Mouse (Mus musculus) CH12.LX (cell line): ENCODE measurements around the gene 4930544D05Rik. TPM values are rescaled to one million over a fixed set of nuclear protein-coding genes. Genes with fewer than 3 reads are reported as not detected.

ENCODE experiments used
- DNase-seq: peaks from one replicate; pipeline ENCODE4 v3.0.0-alpha.2; 2013; ENCODE audit errors: extremely low read depth
- H3K27ac ChIP-seq: 2 replicates; pipeline ENCODE4 v1.5.1; 2012; ENCODE audit warnings: low read depth, mild to moderate bottlenecking, control low read depth, moderate library complexity; ENCODE audit not compliant: insufficient read depth
- H3K27me3 ChIP-seq: replicated peaks from 2 replicates; pipeline ENCODE3; 2012; ENCODE audit warnings: inconsistent platforms
- H3K36me3 ChIP-seq, 2 experiments: replicated peaks in 1 of 2; 2 replicates each; pipeline versions ENCODE3 to v1.6.1; 2012; ENCODE audit warnings: inconsistent platforms in 1 of 2, low read length in 1 of 2, mild to moderate bottlenecking in 1 of 2, mixed read lengths in 1 of 2, moderate library complexity in 1 of 2; ENCODE audit not compliant: control insufficient read depth in 1 of 2, insufficient read depth in 1 of 2
- H3K4me1 ChIP-seq, 2 experiments: 2 replicates each; pipeline ENCODE4 v1.6.1; 2012; ENCODE audit warnings: inconsistent platforms in 1 of 2, moderate library complexity in 1 of 2; ENCODE audit not compliant: insufficient read depth in 2 of 2, control insufficient read depth in 1 of 2
- H3K4me2 ChIP-seq: 2 replicates; pipeline ENCODE4 v1.6.1; 2012; ENCODE audit warnings: low read depth, mild to moderate bottlenecking, control low read depth; ENCODE audit not compliant: poor library complexity, insufficient read depth, severe bottlenecking
- H3K4me3 ChIP-seq, 3 experiments: fragments of 150-350 bp in 1 of 3; sonication (generic) in 1 of 3; replicated peaks in 1 of 3; 2 replicates each; pipeline versions ENCODE3 to v1.5.1; 2011 to 2012; ENCODE audit warnings: low read depth in 2 of 3, low read length in 2 of 3, mild to moderate bottlenecking in 2 of 3, moderate library complexity in 2 of 3, control low read depth in 1 of 3, improper control_type of control experiment in 1 of 3, inconsistent platforms in 1 of 3, mixed read lengths in 1 of 3; ENCODE audit not compliant: poor library complexity in 1 of 3
- H3K79me2 ChIP-seq: replicated peaks from 2 replicates; pipeline ENCODE4 v1.6.1; 2012; ENCODE audit warnings: mild to moderate bottlenecking, moderate library complexity; ENCODE audit not compliant: control insufficient read depth, poor library complexity, insufficient read depth, severe bottlenecking; ENCODE audit errors: extremely low read depth
- H3K9ac ChIP-seq: 2 replicates; pipeline ENCODE4 v1.6.1; 2012; ENCODE audit warnings: low read depth, mild to moderate bottlenecking, control low read depth, moderate library complexity; ENCODE audit not compliant: insufficient read depth
- H3K9me3 ChIP-seq: replicated peaks from 2 replicates; pipeline ENCODE3; 2012; ENCODE audit warnings: low read length, inconsistent platforms, mixed read lengths
- BHLHE40 ChIP-seq: IDR thresholded peaks from 2 replicates; pipeline ENCODE4 v1.6.1; 2011; ENCODE audit warnings: mild to moderate bottlenecking, low read depth, low read length, improper control_type of control experiment
- CTCF ChIP-seq, 2 experiments: IDR thresholded peaks in 1 of 2; conservative IDR thresholded peaks in 1 of 2; 2 replicates each; pipeline ENCODE4 v1.5.1; 2011 to 2012; ENCODE audit warnings: low read depth in 2 of 2, low read length in 2 of 2, improper control_type of control experiment in 1 of 2, inconsistent platforms in 1 of 2, mild to moderate bottlenecking in 1 of 2, moderate library complexity in 1 of 2
- EP300 ChIP-seq: IDR thresholded peaks from 2 replicates; pipeline ENCODE4 v1.6.1; 2011; ENCODE audit warnings: low read length, improper control_type of control experiment
- ETS1 ChIP-seq: conservative IDR thresholded peaks from 2 replicates; pipeline ENCODE4 v1.6.1; 2012; ENCODE audit warnings: low read depth, mild to moderate bottlenecking, inconsistent platforms, low read length, improper control_type of control experiment, moderate library complexity
- GABPA ChIP-seq: IDR thresholded peaks from 2 replicates; pipeline ENCODE4 v1.6.1; 2012; ENCODE audit warnings: low read depth, low read length, improper control_type of control experiment, inconsistent platforms; ENCODE audit not compliant: insufficient replicate concordance
- HCFC1 ChIP-seq: IDR thresholded peaks from 2 replicates; pipeline ENCODE4 v1.6.1; 2012; ENCODE audit warnings: low read depth, mild to moderate bottlenecking, inconsistent platforms, low read length, improper control_type of control experiment
- IRF4 ChIP-seq: IDR thresholded peaks from 2 replicates; pipeline ENCODE4 v1.6.1; 2014; ENCODE audit warnings: low read depth, mild to moderate bottlenecking, inconsistent platforms, low read length, improper control_type of control experiment
- JUND ChIP-seq: conservative IDR thresholded peaks from 2 replicates; pipeline ENCODE4 v1.6.1; 2011; ENCODE audit warnings: low read depth, low read length, improper control_type of control experiment
- KAT2A ChIP-seq: IDR thresholded peaks from 2 replicates; pipeline ENCODE4 v1.6.1; 2012; ENCODE audit warnings: low read length, improper control_type of control experiment, inconsistent platforms; ENCODE audit not compliant: insufficient replicate concordance
- MAZ ChIP-seq: IDR thresholded peaks from 2 replicates; pipeline ENCODE4 v1.6.1; 2012; ENCODE audit warnings: low read depth, mild to moderate bottlenecking, inconsistent platforms, low read length, improper control_type of control experiment, moderate library complexity
- MXI1 ChIP-seq: IDR thresholded peaks from 2 replicates; pipeline ENCODE4 v1.6.1; 2011; ENCODE audit warnings: mild to moderate bottlenecking, low read depth, low read length, improper control_type of control experiment
- POLR2A ChIP-seq: IDR thresholded peaks from 2 replicates; pipeline ENCODE4 v1.6.1; 2011; ENCODE audit warnings: low read depth, mild to moderate bottlenecking, improper control_type of control experiment, low read length
- POLR2AphosphoS2 ChIP-seq: IDR thresholded peaks from 2 replicates; pipeline ENCODE4 v1.6.1; 2011; ENCODE audit warnings: low read depth, low read length, improper control_type of control experiment
- SIN3A ChIP-seq: IDR thresholded peaks from 2 replicates; pipeline ENCODE4 v1.6.1; 2012; ENCODE audit warnings: low read length, improper control_type of control experiment, inconsistent platforms
- SMC3 ChIP-seq: IDR thresholded peaks from 2 replicates; pipeline ENCODE4 v1.6.1; 2011; ENCODE audit warnings: low read depth, low read length, improper control_type of control experiment
- TBP ChIP-seq: conservative IDR thresholded peaks from 2 replicates; pipeline ENCODE4 v1.6.1; 2011; ENCODE audit warnings: low read depth, low read length, improper control_type of control experiment
- USF1 ChIP-seq: IDR thresholded peaks from 2 replicates; pipeline ENCODE4 v1.6.1; 2014; ENCODE audit warnings: low read depth, mild to moderate bottlenecking, inconsistent platforms, low read length, improper control_type of control experiment
- ZC3H11A ChIP-seq: IDR thresholded peaks from 2 replicates; pipeline ENCODE4 v1.6.1; 2012; ENCODE audit warnings: low read depth, mild to moderate bottlenecking, inconsistent platforms, low read length, improper control_type of control experiment
- dilution Hi-C: fragments of 300-500 bp; cut with MboI; formaldehyde crosslinking; loops from 2 replicates; pipeline ENCODE4 v1.14.3; 2020; ENCODE audit warnings: low sequenced_read_pairs; ENCODE audit not compliant: extremely low pct_unique_long_range_greater_than_20kb, extremely low pct_ligation_motif_present
- in situ Hi-C: fragments of 300-500 bp; cut with MboI; formaldehyde crosslinking; loops from 3 replicates; pipeline ENCODE4 v1.14.3; 2019; ENCODE audit warnings: low sequenced_read_pairs, low pct_ligation_motif_present, low pct_unique_long_range_greater_than_20kb, mixed read lengths
- polyA plus RNA-seq: library from polyadenylated mRNA; unstranded; fragments of >175 nt; gene quantifications from 2 replicates; pipeline ENCODE4 v1.2.1, GENCODE M21; 2012; ENCODE audit warnings: low read depth; ENCODE audit not compliant: insufficient read length
- total RNA-seq, 2 experiments: library from RNA; depleted of rRNA; stranded (reverse); fragments of 300-350 nt in 1 of 2; fragments of >200 nt in 1 of 2; gene quantifications; 2 replicates each; pipeline ENCODE4 v1.2.3; 2012 to 2014

The 4930544D05Rik gene
- total and polyA plus RNA-seq, 3 experiments: 0.17 TPM; not detected in 2

DNA sequence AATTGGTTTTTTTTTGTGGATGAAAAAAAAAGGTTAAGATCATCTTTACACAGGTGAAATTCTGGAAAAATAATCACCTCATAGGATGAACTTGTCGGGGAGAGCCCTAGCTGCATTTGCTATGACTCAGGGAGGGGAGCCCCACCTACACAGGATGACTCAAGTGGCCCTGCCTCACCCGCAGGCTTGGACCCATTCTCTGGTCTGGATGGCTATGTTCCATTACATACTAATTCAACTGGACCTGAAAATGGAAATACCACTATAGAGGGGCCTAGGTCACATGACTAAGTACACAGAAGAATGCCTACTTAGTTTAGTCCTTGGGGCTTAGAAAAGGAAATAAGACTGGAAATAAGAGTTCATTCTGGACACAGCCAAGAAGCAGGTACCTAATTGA, 35.7 kb downstream of the 4930544D05Rik start (continued):
- TF ChIP-seq BHLHE40: peak; percentile 77
- peak; percentile 46; the same call in 1 of the 2 replicates for TF ChIP-seq IRF4
- no peak; the same call in 1 of the 2 replicates for TF ChIP-seq JUND
- TF ChIP-seq ZC3H11A: no peak
- 0 out of 2 replicates have a peak, but pooled peaks have one; percentile 10 for TF ChIP-seq SMC3
- TF ChIP-seq, all 38 proteins: peak for 15

- Histone ChIP-seq H3K9ac (peak overlapping the region; percentile 99), H3K4me1 (peaks cover 24 to 56% of the 10 kb centered on the region in 2 experiments), H3K9me3 (no peaks in the 10 kb centered on the region), H3K27ac (peak overlapping the region; percentile 35), H3K27me3 (no peaks in the 10 kb centered on the region), H3K79me2 (peaks cover 70% of the 10 kb centered on the region), H3K4me2 (peak overlapping the region; percentile 87), H3K36me3 (peaks cover 38 to 49% of the 10 kb centered on the region in 2 experiments), H3K4me3 (peak overlapping the region; percentile 74 to 99 (median 78))
- peak; percentile 57; the same call in 1 of the 2 replicates for TF ChIP-seq SIN3A
- no peak for TF ChIP-seq GABPA
- TF ChIP-seq ETS1: peak; percentile 71; the same call in 1 of the 2 replicates
- no peak for TF ChIP-seq TBP
- TF ChIP-seq EP300: no peak
- TF ChIP-seq IRF4: no peak
- TF ChIP-seq KAT2A: no peak
- no peak; the same call in 1 of the 2 replicates for TF ChIP-seq HCFC1
- no peak for TF ChIP-seq SMC3
- in situ Hi-C loops (no loop called here), dilution Hi-C loops (no loop called here)
- DNase-seq: peak; percentile 68
These were observed 36.6 kb downstream of the 4930544D05Rik start for GRCm38 (mm10) chr11:70652029-70652883.

GRCm38 (mm10) chr11:70652884-70653344, 37.3 kb downstream of the 4930544D05Rik start:
- dilution Hi-C loops: no loop called here
- Histone ChIP-seq H3K36me3 (peaks cover 38 to 49% of the 10 kb centered on the region in 2 experiments), H3K4me1 (peaks cover 24 to 62% of the 10 kb centered on the region in 2 experiments)
- TF ChIP-seq MXI1 (no peak), MAZ (no peak), POLR2AphosphoS2 (peak; percentile 88), CTCF (conservative IDR thresholded peaks at IDR 0.05 in 1 of 2, IDR thresholded peaks at IDR 0.05 in 1 of 2; ENCODE audit: low read depth in 2 of 2, low read length in 2 of 2) (no peak), POLR2A (no peak; the same call in 1 of the 2 replicates), USF1 (no peak)
- TF ChIP-seq, all 38 proteins: peak for 1
- in situ Hi-C loops: no loop called here
- H3K4me3 ChIP-seq: peak overlapping the region; percentile 74 to 99 (median 78)
- peaks cover 65% of the 10 kb centered on the region for H3K79me2 ChIP-seq
- H3K27ac ChIP-seq: peak overlapping the region; percentile 35
- no peak for DNase-seq
- no peaks in the 10 kb centered on the region for H3K27me3 ChIP-seq
- H3K9ac ChIP-seq: peak overlapping the region; percentile 99
- H3K4me2 ChIP-seq: peak overlapping the region; percentile 87
- H3K9me3 ChIP-seq: no peaks in the 10 kb centered on the region
